Mouse (Mus musculus) heart, adult 2 months (tissue): ENCODE results near the gene Adprhl2. TPM values are rescaled to one million over a fixed set of nuclear protein-coding genes. Genes with fewer than 3 reads are reported as not detected.

ENCODE experiments used
- DNase-seq, 2 experiments: peaks; one replicate each; pipeline ENCODE4 v3.0.0; 2021
- H3K27ac ChIP-seq: fragments of 200-600 bp; 2 replicates; pipeline ENCODE4 v1.8.1; 2022
- H3K27me3 ChIP-seq: fragments of 200-500 bp; 2 replicates; pipeline ENCODE4 v1.6.1; 2012; ENCODE audit warnings: mild to moderate bottlenecking, low read length, inconsistent platforms, mixed read lengths; ENCODE audit not compliant: control insufficient read depth, insufficient read depth
- H3K36me3 ChIP-seq: fragments of 200-500 bp; 2 replicates; pipeline ENCODE4 v1.6.1; 2012; ENCODE audit warnings: low read length, inconsistent platforms; ENCODE audit not compliant: control insufficient read depth, insufficient read depth
- H3K4me1 ChIP-seq: fragments of 200-500 bp; 2 replicates; pipeline ENCODE4 v1.6.1; 2011; ENCODE audit warnings: low read length; ENCODE audit not compliant: control insufficient read depth, insufficient read depth
- H3K4me3 ChIP-seq: fragments of 200-600 bp; 2 replicates; pipeline ENCODE4 v1.8.1; 2022
- H3K79me2 ChIP-seq: fragments of 200-500 bp; replicated peaks from 2 replicates; pipeline ENCODE4 v1.6.1; 2012; ENCODE audit warnings: mild to moderate bottlenecking, inconsistent platforms, low read length, moderate library complexity, mixed read lengths; ENCODE audit not compliant: control insufficient read depth, insufficient read depth
- H3K9ac ChIP-seq: fragments of 200-500 bp; 2 replicates; pipeline ENCODE4 v1.6.1; 2012; ENCODE audit warnings: low read depth, mild to moderate bottlenecking, control low read depth, inconsistent platforms, low read length, mixed read lengths
- CTCF ChIP-seq: fragments of 200-600 bp; IDR thresholded peaks from 2 replicates; pipeline ENCODE4 v1.8.1; 2022; ENCODE audit warnings: antibody characterized with exemption, mild to moderate bottlenecking, moderate library complexity
- EP300 ChIP-seq: fragments of 200-500 bp; IDR thresholded peaks from 2 replicates; pipeline ENCODE4 v1.6.1; 2011; ENCODE audit warnings: low read depth, low read length, control low read depth; ENCODE audit not compliant: insufficient read depth
- POLR2A ChIP-seq: fragments of 200-500 bp; IDR thresholded peaks from 2 replicates; pipeline ENCODE4 v1.6.1; 2011; ENCODE audit warnings: mild to moderate bottlenecking, low read depth, low read length, control low read depth; ENCODE audit not compliant: insufficient read depth
- WGBS: fragments of 180-500 bp; shearing (Covaris S2); methylation state at CpG from one replicate; pipeline ENCODE4 v1.1.7; 2018; 5-methylcytosine and 5-hydroxymethylcytosine counted together
- intact Hi-C: fragments of 180-260 bp; cut with DNase I; formaldehyde crosslinking; loops from one replicate; pipeline ENCODE4 v1.15.1; 2025
- polyA plus RNA-seq: library from polyadenylated mRNA; depleted of rRNA; stranded (reverse); fragments of >200 nt; gene quantifications from 2 replicates; pipeline ENCODE4 v1.2.3, GENCODE M21; 2012; rRNA removed
- total RNA-seq, 2 experiments: library from RNA; stranded (reverse); gene quantifications; 2 replicates each; pipeline ENCODE4 v1.2.3; 2021

Adprhl2 gene
- total and polyA plus RNA-seq, 3 experiments: 12.9 to 14.7 (median 13.0) TPM

GRCm38 (mm10) chr4:126273753-126274152, 47.8 kb downstream of the Adprhl2 start:
- no peak overlapping the region for H3K27ac ChIP-seq
- intact Hi-C loops: no loop called here
- no peak overlapping the region for H3K9ac ChIP-seq
- H3K79me2 ChIP-seq: no peaks in the 10 kb centered on the region
- no peak for TF ChIP-seq EP300
- TF ChIP-seq POLR2A: no peak
- TF ChIP-seq CTCF: no peak
- no peak for DNase-seq
- no peaks in the 10 kb centered on the region for H3K36me3 ChIP-seq
- 82% methylated on average over 13 of the region's 13 CpGs for WGBS
- no peaks in the 10 kb centered on the region for H3K27me3 ChIP-seq
- no peak overlapping the region for H3K4me3 ChIP-seq
- peaks cover 2% of the 10 kb centered on the region for H3K4me1 ChIP-seq

- DNase-seq: no peak
- Histone ChIP-seq H3K4me1 (no peaks in the 10 kb centered on the region), H3K27ac (no peak overlapping the region), H3K9ac (no peak overlapping the region), H3K79me2 (peaks cover 1% of the 10 kb centered on the region; the same call in 1 of the 2 replicates), H3K36me3 (no peaks in the 10 kb centered on the region), H3K4me3 (no peak overlapping the region), H3K27me3 (no peaks in the 10 kb centered on the region)
- WGBS: 53% methylated on average over 3 of the region's 3 CpGs
- TF ChIP-seq EP300: no peak
- intact Hi-C loops: no loop called here
These were observed 52.2 kb downstream of the Adprhl2 start for GRCm38 (mm10) chr4:126269292-126269691.

Other genes starting within 250 kb of the Adprhl2 start
- 10 to 100 TPM; 17.0 to 18.9 TPM for gene Lsm10, start 225.1 kb downstream of the Adprhl2 start, total RNA-seq
- gene Lsm10, start 225.1 kb downstream of the Adprhl2 start, polyA plus RNA-seq: 33.1 and 33.8 TPM in 2 replicates
- gene Stk40, start 217.7 kb downstream of the Adprhl2 start, total RNA-seq: 10 to 100 TPM; 41.6 to 53.8 TPM
- gene Stk40, start 217.7 kb downstream of the Adprhl2 start, polyA plus RNA-seq: 36.3 and 36.7 TPM in 2 replicates
- 10 to 100 TPM in 1 of 2 experiments, 1 to 10 TPM in 1; 9.5 to 11.9 TPM for gene Eva1b, start 174.0 kb downstream of the Adprhl2 start, total RNA-seq
- 15.2 and 19.7 TPM in 2 replicates for gene Eva1b, start 174.0 kb downstream of the Adprhl2 start, polyA plus RNA-seq
- 1 to 10 TPM; 1.5 to 2.7 TPM for gene Sh3d21, start 158.2 kb downstream of the Adprhl2 start, total RNA-seq
- 1.9 and 2.0 TPM in 2 replicates for gene Sh3d21, start 158.2 kb downstream of the Adprhl2 start, polyA plus RNA-seq
- 100 to 1,000 TPM; 100 to 118 TPM for gene Thrap3, start 118.9 kb downstream of the Adprhl2 start, total RNA-seq
- 37.9 and 61.4 TPM in 2 replicates for gene Thrap3, start 118.9 kb downstream of the Adprhl2 start, polyA plus RNA-seq
- gene Map7d1, start 65.4 kb downstream of the Adprhl2 start, total RNA-seq: 100 to 1,000 TPM; 253 to 267 TPM
- gene Map7d1, start 65.4 kb downstream of the Adprhl2 start, polyA plus RNA-seq: 149 and 161 TPM in 2 replicates
- gene Trappc3, start 59.4 kb downstream of the Adprhl2 start, total RNA-seq: 10 to 100 TPM; 46.3 to 49.5 TPM
- 41.0 and 65.9 TPM in 2 replicates for gene Trappc3, start 59.4 kb downstream of the Adprhl2 start, polyA plus RNA-seq
- under 1 TPM; 0.57 to 0.66 TPM for gene Col8a2, start 34.9 kb downstream of the Adprhl2 start, total RNA-seq
- gene Col8a2, start 34.9 kb downstream of the Adprhl2 start, polyA plus RNA-seq: 0.45 and 0.91 TPM in 2 replicates
- gene Tekt2, start 4.0 kb upstream of the Adprhl2 start, total RNA-seq: under 1 TPM; 0.37 to 0.39 TPM
- gene Tekt2, start 4.0 kb upstream of the Adprhl2 start, polyA plus RNA-seq: 1.5 and 1.9 TPM in 2 replicates
- 10 to 100 TPM; 11.0 to 12.6 TPM for gene Ago3, start 107.9 kb upstream of the Adprhl2 start, total RNA-seq
- 6.4 and 7.1 TPM in 2 replicates for gene Ago3, start 107.9 kb upstream of the Adprhl2 start, polyA plus RNA-seq
- 10 to 100 TPM; 11.5 to 12.3 TPM for gene Ago1, start 146.9 kb upstream of the Adprhl2 start, total RNA-seq
- gene Ago1, start 146.9 kb upstream of the Adprhl2 start, polyA plus RNA-seq: 7.5 and 12.1 TPM in 2 replicates
- gene Ago4, start 211.8 kb upstream of the Adprhl2 start, total RNA-seq: 10 to 100 TPM in 1 of 2 experiments, 1 to 10 TPM in 1; 9.6 to 11.7 TPM
- gene Ago4, start 211.8 kb upstream of the Adprhl2 start, polyA plus RNA-seq: 2.2 and 4.2 TPM in 2 replicates
- under 1 TPM in 1 of 2 experiments, not detected in 1; 0.37 TPM for gene Clspn, start 235.2 kb upstream of the Adprhl2 start, total RNA-seq
- gene Clspn, start 235.2 kb upstream of the Adprhl2 start, polyA plus RNA-seq: 0.14 and 0.32 TPM in 2 replicates